Mouse (Mus musculus) hindbrain, postnatal 0 days (tissue): ENCODE measurements around the gene Gart. TPM values are rescaled to one million over a fixed set of nuclear protein-coding genes. Genes with fewer than 3 reads are reported as not detected.
A peak's percentile ranks its signal among the peaks of the same experiment; 100 is the strongest.

ENCODE experiments used
- ATAC-seq: fragments of 200-750 bp; cut with Nextera tagmentation; 2 replicates; pipeline ENCODE4 v1.8.0; 2017; ENCODE audit warnings: mild to moderate bottlenecking, moderate TSS enrichment, moderate library complexity
- DNase-seq: peaks from one replicate; pipeline ENCODE4 v3.0.0-alpha.2; 2015; ENCODE audit warnings: low spot score
- H3K27ac ChIP-seq: fragments of 300-500 bp; sonication (generic); 2 replicates; pipeline ENCODE4 v1.5.1; 2014; ENCODE audit warnings: mild to moderate bottlenecking
- H3K27me3 ChIP-seq: fragments of 300-500 bp; sonication (generic); 2 replicates; pipeline ENCODE4 v1.6.1; 2014; ENCODE audit warnings: low read length, mixed read lengths; ENCODE audit not compliant: insufficient read depth
- H3K36me3 ChIP-seq: fragments of 300-500 bp; sonication (generic); 2 replicates; pipeline ENCODE4 v1.6.1; 2014; ENCODE audit warnings: low read length, mixed read lengths; ENCODE audit not compliant: insufficient read depth
- H3K4me1 ChIP-seq: fragments of 300-500 bp; sonication (generic); 2 replicates; pipeline ENCODE4 v1.6.1; 2014; ENCODE audit warnings: antibody characterized with exemption, low read length, mixed read lengths; ENCODE audit not compliant: insufficient read depth
- H3K4me2 ChIP-seq: fragments of 300-500 bp; sonication (generic); 2 replicates; pipeline ENCODE4 v1.6.1; 2014; ENCODE audit warnings: low read depth, mild to moderate bottlenecking, low read length, moderate library complexity, mixed read lengths
- H3K4me3 ChIP-seq: fragments of 300-500 bp; sonication (generic); 2 replicates; pipeline ENCODE4 v1.5.1; 2014; ENCODE audit warnings: low read length
- H3K9ac ChIP-seq: fragments of 300-500 bp; sonication (generic); replicated peaks from 2 replicates; pipeline ENCODE4 v1.6.1; 2014; ENCODE audit warnings: mild to moderate bottlenecking, low read length, moderate library complexity, mixed read lengths
- H3K9me3 ChIP-seq: fragments of 300-500 bp; sonication (generic); 2 replicates; pipeline ENCODE4 v1.6.1; 2016; ENCODE audit warnings: low read length, mixed read lengths
- CTCF ChIP-seq: IDR thresholded peaks from 2 replicates; pipeline ENCODE4 v1.5.1; 2016; ENCODE audit warnings: antibody characterized with exemption, control low read depth, low read depth
- WGBS: fragments of 180-500 bp; shearing (Covaris S2); extraction: QIAGEN DNeasy Blood & Tissue Kit; methylation state at CpG from one replicate; pipeline ENCODE4 v1.1.7; 2014; 5-methylcytosine and 5-hydroxymethylcytosine counted together
- polyA plus RNA-seq: library from polyadenylated mRNA; unstranded; fragments of >200 nt; fragmentation: Nextera tagmentation; extraction: Ambion mirVana; gene quantifications from 2 replicates; pipeline ENCODE4 v1.2.1, GENCODE M21; 2015
- total RNA-seq: library from RNA; depleted of rRNA; stranded (reverse); fragments of >200 nt; gene quantifications from 2 replicates; pipeline ENCODE4 v1.2.3, GENCODE M21; 2014

Gart gene
- total and polyA plus RNA-seq, 2 experiments from 2014 or later = 40.9 to 46.2 TPM

- no peak overlapping the region for H3K4me2 ChIP-seq
- H3K27ac ChIP-seq = no peak overlapping the region
- no peaks in the 10 kb centered on the region for H3K27me3 ChIP-seq
- no peak overlapping the region for H3K4me3 ChIP-seq
- 67% methylated on average over 1 of the region's 1 CpGs for WGBS
- DNase-seq = no peak
- no peak for ATAC-seq
- H3K9ac ChIP-seq = no peak overlapping the region
- no peaks in the 10 kb centered on the region for H3K4me1 ChIP-seq
- no peak for TF ChIP-seq CTCF
- peaks cover 72% of the 10 kb centered on the region for H3K36me3 ChIP-seq
- H3K9me3 ChIP-seq = no peaks in the 10 kb centered on the region
Observed at GRCm38 (mm10) chr16:91661397-91661796, 14.6 kb upstream of the Gart start.

DNA sequence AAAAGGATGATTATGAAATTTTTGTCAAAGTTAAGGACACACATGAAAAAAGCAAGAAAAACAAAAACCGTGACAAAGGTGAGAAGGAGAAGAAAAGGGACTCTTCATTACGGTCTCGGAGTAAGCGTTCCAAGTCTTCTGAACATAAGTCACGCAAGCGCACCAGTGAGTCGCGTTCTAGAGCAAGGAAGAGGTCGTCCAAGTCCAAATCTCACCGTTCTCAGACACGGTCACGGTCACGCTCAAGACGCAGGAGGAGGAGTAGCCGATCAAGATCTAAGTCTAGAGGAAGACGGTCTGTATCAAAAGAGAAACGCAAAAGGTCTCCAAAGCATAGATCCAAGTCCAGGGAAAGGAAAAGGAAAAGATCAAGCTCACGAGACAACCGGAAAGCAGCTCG is 13.0 kb upstream of the Gart start:
- H3K36me3 ChIP-seq = peaks cover 72% of the 10 kb centered on the region
- DNase-seq (no peak), ATAC-seq (no peak)
- 97% methylated on average over 20 of the region's 20 CpGs for WGBS
- H3K4me3 ChIP-seq = no peak overlapping the region
- no peak overlapping the region for H3K27ac ChIP-seq
- TF ChIP-seq CTCF = no peak
- no peak overlapping the region for H3K9ac ChIP-seq
- no peak overlapping the region for H3K4me2 ChIP-seq
- no peaks in the 10 kb centered on the region for H3K4me1 ChIP-seq
- no peaks in the 10 kb centered on the region for H3K9me3 ChIP-seq
- no peaks in the 10 kb centered on the region for H3K27me3 ChIP-seq

GRCm38 (mm10) chr16:91658471-91658870 is 11.7 kb upstream of the Gart start:
- ATAC-seq (no peak), DNase-seq (no peak)
- 93% methylated on average over 5 of the region's 5 CpGs for WGBS
- Histone ChIP-seq H3K4me1 (no peaks in the 10 kb centered on the region), H3K27ac (no peak overlapping the region), H3K36me3 (peaks cover 67% of the 10 kb centered on the region), H3K9me3 (no peaks in the 10 kb centered on the region), H3K27me3 (no peaks in the 10 kb centered on the region), H3K4me2 (no peak overlapping the region), H3K4me3 (no peak overlapping the region), H3K9ac (no peak overlapping the region)
- no peak for TF ChIP-seq CTCF

- 99% methylated on average over 17 of the region's 17 CpGs for WGBS
Observed at GRCm38 (mm10) chr16:91657285-91657684, 10.5 kb upstream of the Gart start.

GRCm38 (mm10) chr16:91655285-91655684 is 8.5 kb upstream of the Gart start:
- H3K9me3 ChIP-seq = no peaks in the 10 kb centered on the region
- no peak overlapping the region for H3K27ac ChIP-seq
- H3K4me1 ChIP-seq = no peaks in the 10 kb centered on the region
- WGBS = 97% methylated on average over 9 of the region's 9 CpGs
- no peak overlapping the region for H3K4me3 ChIP-seq
- no peak overlapping the region for H3K4me2 ChIP-seq
- TF ChIP-seq CTCF = no peak
- H3K36me3 ChIP-seq = peaks cover 68% of the 10 kb centered on the region
- H3K9ac ChIP-seq = no peak overlapping the region
- H3K27me3 ChIP-seq = no peaks in the 10 kb centered on the region
- ATAC-seq = no peak
- DNase-seq = no peak

More at GRCm38 (mm10) chr16:91657285-91657684, 10.5 kb upstream of the Gart start:
- Histone ChIP-seq H3K27ac (no peak overlapping the region), H3K9me3 (no peaks in the 10 kb centered on the region), H3K36me3 (peaks cover 64% of the 10 kb centered on the region), H3K4me3 (no peak overlapping the region), H3K4me1 (no peaks in the 10 kb centered on the region), H3K9ac (no peak overlapping the region), H3K27me3 (no peaks in the 10 kb centered on the region), H3K4me2 (no peak overlapping the region)
- TF ChIP-seq CTCF = no peak
- ATAC-seq (peak; percentile 66), DNase-seq (no peak)

- Histone ChIP-seq H3K4me2 (no peak overlapping the region), H3K27ac (no peak overlapping the region), H3K9ac (no peak overlapping the region), H3K27me3 (no peaks in the 10 kb centered on the region), H3K36me3 (peaks cover 39% of the 10 kb centered on the region), H3K4me3 (no peak overlapping the region), H3K9me3 (no peaks in the 10 kb centered on the region), H3K4me1 (peaks cover 7% of the 10 kb centered on the region; the same call in 1 of the 2 replicates)
- no peak for ATAC-seq
- no peak for TF ChIP-seq CTCF
- no peak for DNase-seq
- WGBS = 89% methylated on average over 3 of the region's 3 CpGs
Observed at GRCm38 (mm10) chr16:91652191-91652590, 5.4 kb upstream of the Gart start.

GRCm38 (mm10) chr16:91649781-91650180 is 3.0 kb upstream of the Gart start:
- ATAC-seq (no peak), DNase-seq (no peak)
- no peaks in the 10 kb centered on the region for H3K9me3 ChIP-seq
- peak overlapping the region; percentile 27; the same call in 1 of the 2 replicates for H3K4me2 ChIP-seq
- peaks cover 7% of the 10 kb centered on the region; the same call in 1 of the 2 replicates for H3K4me1 ChIP-seq
- TF ChIP-seq CTCF = no peak
- no peak overlapping the region for H3K27ac ChIP-seq
- peaks cover 15% of the 10 kb centered on the region for H3K36me3 ChIP-seq
- H3K9ac ChIP-seq = no peak overlapping the region
- H3K4me3 ChIP-seq = no peak overlapping the region
- no peaks in the 10 kb centered on the region for H3K27me3 ChIP-seq
